Mouse (Mus musculus) megakaryocyte, embryonic 14.5 days (primary cell): ENCODE results near the gene Gm21915.

Experiments
- FLI1 ChIP-seq: IDR thresholded peaks from 2 replicates; pipeline ENCODE4 v1.6.1; 2012; ENCODE audit warnings: low read length, inconsistent platforms, mixed read lengths
- GATA1 ChIP-seq: IDR thresholded peaks from 3 replicates; pipeline ENCODE4 v1.6.1; 2012; ENCODE audit warnings: mixed read lengths, low read length, inconsistent platforms, borderline replicate concordance

GRCm38 (mm10) chr9:40627146-40627713 is 43.2 kb upstream of the Gm21915 start:
- TF ChIP-seq GATA1 (no peak), FLI1 (no peak)
